Mouse (Mus musculus): ENCODE data around the gene Gimap4. TPM values are rescaled to one million over a fixed set of nuclear protein-coding genes. Genes with fewer than 3 reads are reported as not detected.
A peak's percentile ranks its signal among the peaks of the same experiment; 100 is the strongest.

The Gimap4 gene
- 4.9 and 5.4 TPM in 2 replicates for polyA plus RNA-seq (2014; fragmentation: Nextera tagmentation; extraction: Ambion mirVana)

GRCm38 (mm10) chr6:48684319-48684718, at the start of gene Gimap4:
Gimap4 (plus strand) TSS chr6:48684549.
- no peak within 1 kb of the TSS for H3K9ac ChIP-seq (ENCODE audit: low read length)
- 77% methylated on average over 5 of the region's 5 CpGs for WGBS
- no peak within 1 kb of the TSS for H3K4me3 ChIP-seq (ENCODE audit: low read depth, low read length)
- H3K9me3 ChIP-seq (ENCODE audit: control insufficient read depth, low read length): no peaks in the 10 kb centered on the region
- H3K27me3 ChIP-seq (ENCODE audit: control insufficient read depth, insufficient read depth, low read length): no peaks in the 10 kb centered on the region
- DNase-seq (ENCODE audit: low spot score) (no peak), ATAC-seq (ENCODE audit: insufficient read depth, low FRiP score, low TSS enrichment) (no peak)
- H3K4me2 ChIP-seq (ENCODE audit: low read depth): no peak within 1 kb of the TSS
- no peak within 1 kb of the TSS for H3K27ac ChIP-seq (ENCODE audit: low read depth, low read length)
- no peaks in the 10 kb centered on the region for H3K4me1 ChIP-seq (ENCODE audit: control insufficient read depth, insufficient read depth, low read length)
- no peaks in the 10 kb centered on the region for H3K36me3 ChIP-seq (ENCODE audit: control insufficient read depth, insufficient read depth, low read length)

GRCm38 (mm10) chr6:48635105-48635504, 49.2 kb upstream of the Gimap4 start:
- H3K4me3 ChIP-seq (ENCODE audit: low read depth, low read length): no peak overlapping the region
- no peak for ATAC-seq (ENCODE audit: insufficient read depth, low FRiP score, low TSS enrichment)
- WGBS: 87% methylated on average over 2 of the region's 2 CpGs
- H3K36me3 ChIP-seq (ENCODE audit: control insufficient read depth, insufficient read depth, low read length): no peaks in the 10 kb centered on the region
- no peaks in the 10 kb centered on the region for H3K4me1 ChIP-seq (ENCODE audit: control insufficient read depth, insufficient read depth, low read length)
- no peak overlapping the region for H3K27ac ChIP-seq (ENCODE audit: low read depth, low read length)
- no peak overlapping the region for H3K9ac ChIP-seq (ENCODE audit: low read length)
- DNase-seq (ENCODE audit: low spot score): no peak
- no peaks in the 10 kb centered on the region for H3K9me3 ChIP-seq (ENCODE audit: control insufficient read depth, low read length)
- H3K27me3 ChIP-seq (ENCODE audit: control insufficient read depth, insufficient read depth, low read length): 0 out of 2 replicates have a peak, but pooled peaks cover 2% of the 10 kb centered on the region
- H3K4me2 ChIP-seq (ENCODE audit: low read depth): no peak overlapping the region

GRCm38 (mm10) chr6:48636515-48636914, 47.8 kb upstream of the Gimap4 start:
- Histone ChIP-seq H3K4me3 (ENCODE audit: low read depth, low read length) (no peak overlapping the region), H3K27me3 (ENCODE audit: control insufficient read depth, insufficient read depth, low read length) (no peaks in the 10 kb centered on the region), H3K4me2 (ENCODE audit: low read depth) (no peak overlapping the region), H3K9me3 (ENCODE audit: control insufficient read depth, low read length) (no peaks in the 10 kb centered on the region), H3K27ac (ENCODE audit: low read depth, low read length) (no peak overlapping the region), H3K4me1 (ENCODE audit: control insufficient read depth, insufficient read depth, low read length) (no peaks in the 10 kb centered on the region), H3K9ac (ENCODE audit: low read length) (no peak overlapping the region), H3K36me3 (ENCODE audit: control insufficient read depth, insufficient read depth, low read length) (no peaks in the 10 kb centered on the region)
- WGBS: 31% methylated on average over 6 of the region's 6 CpGs
- no peak for ATAC-seq (ENCODE audit: insufficient read depth, low FRiP score, low TSS enrichment)
- no peak for DNase-seq (ENCODE audit: low spot score)

DNA sequence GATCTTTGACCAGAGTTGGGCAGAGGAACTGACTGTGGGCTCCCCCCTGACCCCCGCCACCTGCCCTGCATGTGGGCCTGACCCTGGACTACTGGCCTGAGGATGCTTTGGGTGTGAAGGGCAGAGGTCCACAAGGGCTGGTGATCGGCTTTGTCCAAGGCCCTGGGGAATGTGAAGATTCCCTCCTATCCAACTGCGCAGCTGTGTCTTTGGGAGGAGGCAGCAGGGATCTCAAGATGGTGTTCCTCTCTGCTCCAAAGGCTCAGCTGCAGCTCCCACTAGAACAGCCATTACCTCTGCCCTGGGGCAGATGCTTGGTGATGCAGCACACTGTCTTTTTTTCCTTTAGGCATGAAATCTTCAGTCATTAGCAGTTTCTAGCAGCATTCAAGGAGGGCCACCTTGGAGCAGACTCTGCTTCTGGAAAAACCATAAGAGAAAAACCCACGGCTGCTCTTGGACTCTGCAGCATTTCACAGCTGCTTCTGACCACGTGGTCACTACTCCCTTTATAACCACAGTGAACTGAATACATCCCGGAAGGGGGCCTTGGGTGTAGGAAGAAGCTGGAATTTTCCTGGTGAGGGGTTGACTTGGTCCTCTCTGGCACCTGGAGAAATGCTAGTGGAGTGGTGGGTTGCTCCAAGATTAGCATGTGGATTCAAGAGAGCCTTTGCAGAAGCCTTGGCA, 46.4 kb upstream of the Gimap4 start:
- H3K9me3 ChIP-seq (ENCODE audit: control insufficient read depth, low read length): no peaks in the 10 kb centered on the region
- no peak overlapping the region for H3K4me3 ChIP-seq (ENCODE audit: low read depth, low read length)
- no peak for ATAC-seq (ENCODE audit: insufficient read depth, low FRiP score, low TSS enrichment)
- H3K27me3 ChIP-seq (ENCODE audit: control insufficient read depth, insufficient read depth, low read length): no peaks in the 10 kb centered on the region
- no peaks in the 10 kb centered on the region for H3K4me1 ChIP-seq (ENCODE audit: control insufficient read depth, insufficient read depth, low read length)
- H3K9ac ChIP-seq (ENCODE audit: low read length): no peak overlapping the region
- WGBS: 69% methylated on average over 6 of the region's 6 CpGs
- no peak overlapping the region for H3K4me2 ChIP-seq (ENCODE audit: low read depth)
- no peak overlapping the region for H3K27ac ChIP-seq (ENCODE audit: low read depth, low read length)
- no peaks in the 10 kb centered on the region for H3K36me3 ChIP-seq (ENCODE audit: control insufficient read depth, insufficient read depth, low read length)
- DNase-seq (ENCODE audit: low spot score): no peak

- 82% methylated on average over 2 of the region's 2 CpGs for WGBS
- Histone ChIP-seq H3K9ac (ENCODE audit: low read length) (no peak overlapping the region), H3K27me3 (ENCODE audit: control insufficient read depth, insufficient read depth, low read length) (no peaks in the 10 kb centered on the region), H3K9me3 (ENCODE audit: control insufficient read depth, low read length) (no peaks in the 10 kb centered on the region), H3K4me3 (ENCODE audit: low read depth, low read length) (no peak overlapping the region), H3K27ac (ENCODE audit: low read depth, low read length) (no peak overlapping the region), H3K4me1 (ENCODE audit: control insufficient read depth, insufficient read depth, low read length) (no peaks in the 10 kb centered on the region), H3K36me3 (ENCODE audit: control insufficient read depth, insufficient read depth, low read length) (no peaks in the 10 kb centered on the region), H3K4me2 (ENCODE audit: low read depth) (no peak overlapping the region)
- DNase-seq (ENCODE audit: low spot score) (no peak), ATAC-seq (ENCODE audit: insufficient read depth, low FRiP score, low TSS enrichment) (no peak)
These were observed 45.8 kb upstream of the Gimap4 start for GRCm38 (mm10) chr6:48638553-48638952.

- no peak for ATAC-seq (ENCODE audit: insufficient read depth, low FRiP score, low TSS enrichment)
- WGBS: 80% methylated on average over 6 of the region's 6 CpGs
- Histone ChIP-seq H3K9me3 (ENCODE audit: control insufficient read depth, low read length) (no peaks in the 10 kb centered on the region), H3K36me3 (ENCODE audit: control insufficient read depth, insufficient read depth, low read length) (no peaks in the 10 kb centered on the region), H3K27me3 (ENCODE audit: control insufficient read depth, insufficient read depth, low read length) (no peaks in the 10 kb centered on the region), H3K9ac (ENCODE audit: low read length) (no peak overlapping the region), H3K27ac (ENCODE audit: low read depth, low read length) (no peak overlapping the region), H3K4me1 (ENCODE audit: control insufficient read depth, insufficient read depth, low read length) (no peaks in the 10 kb centered on the region), H3K4me3 (ENCODE audit: low read depth, low read length) (no peak overlapping the region), H3K4me2 (ENCODE audit: low read depth) (no peak overlapping the region)
- DNase-seq (ENCODE audit: low spot score): no peak
These were observed 43.0 kb upstream of the Gimap4 start for GRCm38 (mm10) chr6:48641391-48641790.

DNA sequence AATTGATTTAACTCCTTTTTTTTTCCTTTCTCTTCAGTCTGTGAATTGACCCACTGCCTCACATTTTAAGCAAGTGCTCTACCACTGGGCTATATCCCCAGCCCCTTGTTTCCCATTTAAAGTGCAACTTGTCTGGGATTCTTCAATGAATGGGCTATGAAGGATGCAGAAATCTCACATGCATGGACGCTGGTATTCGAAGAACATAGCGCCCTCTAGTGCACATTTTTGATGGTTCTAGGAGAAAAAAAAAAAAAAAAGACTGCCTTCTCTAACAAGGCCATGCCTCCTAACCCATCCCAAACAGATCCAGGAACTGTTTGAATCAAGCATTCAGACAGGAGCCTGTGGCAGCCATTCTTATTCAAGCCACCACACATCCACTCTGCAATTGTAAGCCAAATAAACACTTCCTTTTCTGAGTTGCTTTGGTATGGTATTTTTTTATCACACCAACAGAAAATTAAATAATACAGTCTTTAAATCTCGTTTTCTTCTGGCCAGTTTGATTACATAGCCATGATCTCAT, 41.5 kb upstream of the Gimap4 start:
- no peaks in the 10 kb centered on the region for H3K36me3 ChIP-seq (ENCODE audit: control insufficient read depth, insufficient read depth, low read length)
- no peak overlapping the region for H3K27ac ChIP-seq (ENCODE audit: low read depth, low read length)
- H3K4me1 ChIP-seq (ENCODE audit: control insufficient read depth, insufficient read depth, low read length): no peaks in the 10 kb centered on the region
- no peaks in the 10 kb centered on the region for H3K27me3 ChIP-seq (ENCODE audit: control insufficient read depth, insufficient read depth, low read length)
- H3K4me2 ChIP-seq (ENCODE audit: low read depth): no peak overlapping the region
- H3K9ac ChIP-seq (ENCODE audit: low read length): no peak overlapping the region
- DNase-seq (ENCODE audit: low spot score) (peak; percentile 49), ATAC-seq (ENCODE audit: insufficient read depth, low FRiP score, low TSS enrichment) (no peak)
- H3K9me3 ChIP-seq (ENCODE audit: control insufficient read depth, low read length): no peaks in the 10 kb centered on the region
- no peak overlapping the region for H3K4me3 ChIP-seq (ENCODE audit: low read depth, low read length)
- WGBS: 23% methylated on average over 4 of the region's 4 CpGs

GRCm38 (mm10) chr6:48645660-48646308, 38.6 kb upstream of the Gimap4 start:
- DNase-seq (ENCODE audit: low spot score): peak; percentile 71
- WGBS: 15% methylated on average over 12 of the region's 12 CpGs
- Histone ChIP-seq H3K27ac (ENCODE audit: low read depth, low read length) (no peak overlapping the region), H3K4me3 (ENCODE audit: low read depth, low read length) (no peak overlapping the region), H3K27me3 (ENCODE audit: control insufficient read depth, insufficient read depth, low read length) (no peaks in the 10 kb centered on the region), H3K9me3 (ENCODE audit: control insufficient read depth, low read length) (no peaks in the 10 kb centered on the region), H3K4me2 (ENCODE audit: low read depth) (no peak overlapping the region), H3K9ac (ENCODE audit: low read length) (no peak overlapping the region), H3K4me1 (ENCODE audit: control insufficient read depth, insufficient read depth, low read length) (no peaks in the 10 kb centered on the region), H3K36me3 (ENCODE audit: control insufficient read depth, insufficient read depth, low read length) (no peaks in the 10 kb centered on the region)
- no peak for ATAC-seq (ENCODE audit: insufficient read depth, low FRiP score, low TSS enrichment)

GRCm38 (mm10) chr6:48646309-48646690, 38.0 kb upstream of the Gimap4 start:
- no peak overlapping the region for H3K9ac ChIP-seq (ENCODE audit: low read length)
- no peaks in the 10 kb centered on the region for H3K4me1 ChIP-seq (ENCODE audit: control insufficient read depth, insufficient read depth, low read length)
- H3K9me3 ChIP-seq (ENCODE audit: control insufficient read depth, low read length): no peaks in the 10 kb centered on the region
- ATAC-seq (ENCODE audit: insufficient read depth, low FRiP score, low TSS enrichment) (no peak), DNase-seq (ENCODE audit: low spot score) (no peak)
- WGBS: 80% methylated on average over 4 of the region's 4 CpGs
- no peaks in the 10 kb centered on the region for H3K36me3 ChIP-seq (ENCODE audit: control insufficient read depth, insufficient read depth, low read length)
- no peaks in the 10 kb centered on the region for H3K27me3 ChIP-seq (ENCODE audit: control insufficient read depth, insufficient read depth, low read length)
- no peak overlapping the region for H3K4me3 ChIP-seq (ENCODE audit: low read depth, low read length)
- no peak overlapping the region for H3K4me2 ChIP-seq (ENCODE audit: low read depth)
- H3K27ac ChIP-seq (ENCODE audit: low read depth, low read length): no peak overlapping the region
